ENCODE assay signal across 8 mouse cellular contexts in the genomic region with DNA sequence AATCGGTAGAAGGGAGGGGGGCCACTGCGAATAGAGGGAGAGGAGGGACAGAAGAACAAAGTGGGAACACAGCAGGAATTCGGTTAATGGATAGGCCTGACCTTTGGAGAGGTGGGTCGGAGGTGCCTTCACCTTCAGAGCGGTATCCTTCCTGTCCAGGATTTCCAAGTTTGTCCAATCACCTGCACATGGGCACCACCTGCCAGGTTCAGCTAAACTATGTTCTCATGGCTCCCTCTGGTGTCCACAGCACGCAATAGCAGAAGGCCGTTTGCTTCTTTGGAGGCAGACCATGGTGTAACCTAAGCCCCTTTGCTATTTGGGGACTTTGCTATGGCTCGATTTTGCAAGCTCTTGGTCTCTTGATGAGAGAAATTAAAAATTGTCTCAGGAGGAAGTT.
DNase-seq lines count a peak whose midpoint lies in the region; ATAC-seq and TF ChIP-seq lines count a peak whose summit lies in the region.

No protein-coding gene starts in this region.

- peak; percentile 95 for TF ChIP-seq CTCF in hindbrain, postnatal 0 days (IDR thresholded peaks at IDR 0.05; ENCODE audit: low read depth)
- peak; percentile 97 for TF ChIP-seq CTCF in midbrain, postnatal 0 days (IDR thresholded peaks at IDR 0.05)

- H3K4me1 ChIP-seq in hindbrain, postnatal 0 days (ENCODE audit: insufficient read depth, low read length) = no peaks in the 10 kb centered on the region
- no peaks in the 10 kb centered on the region for H3K4me1 ChIP-seq in midbrain, postnatal 0 days (ENCODE audit: insufficient read depth, low read length)

- no peak overlapping the region for H3K9ac ChIP-seq in hindbrain, postnatal 0 days (replicated peaks; ENCODE audit: low read length)
- no peak overlapping the region for H3K9ac ChIP-seq in midbrain, postnatal 0 days (replicated peaks; ENCODE audit: low read length, poor library complexity, severe bottlenecking)

- no peak overlapping the region for H3K4me2 ChIP-seq in hindbrain, postnatal 0 days (ENCODE audit: low read depth, low read length)
- no peak overlapping the region for H3K4me2 ChIP-seq in midbrain, postnatal 0 days (ENCODE audit: low read depth, low read length, poor library complexity, severe bottlenecking)

- H3K4me3 ChIP-seq in hindbrain, postnatal 0 days (ENCODE audit: low read length) = no peak overlapping the region
- no peak overlapping the region for H3K4me3 ChIP-seq in midbrain, postnatal 0 days (ENCODE audit: low read depth, low read length)

- peak; percentile 52 for ATAC-seq in hindbrain, postnatal 0 days
- ATAC-seq in midbrain, postnatal 0 days (ENCODE audit: low FRiP score) = no peak

- H3K36me3 ChIP-seq in hindbrain, postnatal 0 days (ENCODE audit: insufficient read depth, low read length) = no peaks in the 10 kb centered on the region
- H3K36me3 ChIP-seq in midbrain, postnatal 0 days (ENCODE audit: insufficient read depth, low read length) = no peaks in the 10 kb centered on the region

- H3K27me3 ChIP-seq in hindbrain, postnatal 0 days (ENCODE audit: insufficient read depth, low read length) = no peaks in the 10 kb centered on the region
- H3K27me3 ChIP-seq in midbrain, postnatal 0 days (ENCODE audit: insufficient read depth, low read length) = no peaks in the 10 kb centered on the region

- 29% methylated on average over 8 of the region's 8 CpGs for WGBS in hindbrain, postnatal 0 days
- WGBS in midbrain, postnatal 0 days = 31% methylated on average over 8 of the region's 8 CpGs

- DNase-seq in heart, postnatal 10 days = peak; percentile 50 to 74
- no peak for DNase-seq in heart, adult 11 months
- DNase-seq in adrenal gland, postnatal 10 days = peak; percentile 72
- peak; percentile 81 for DNase-seq in embryo, embryonic 11 days
- DNase-seq in hindbrain, postnatal 0 days (ENCODE audit: low spot score) = peak; percentile 87
- peak; percentile 44 to 48 for DNase-seq in left cerebral cortex, postnatal 10 days (ENCODE audit: extremely low spot score in 1 of 2, low spot score in 2 of 2)
- peak; percentile 76 for DNase-seq in midbrain, postnatal 0 days (ENCODE audit: low spot score)
- peak; percentile 51 for DNase-seq in thymus, postnatal 4 days

- no peaks in the 10 kb centered on the region for H3K9me3 ChIP-seq in hindbrain, postnatal 0 days (ENCODE audit: low read length)
- H3K9me3 ChIP-seq in midbrain, postnatal 0 days (ENCODE audit: low read length) = no peaks in the 10 kb centered on the region

- H3K27ac ChIP-seq in hindbrain, postnatal 0 days = no peak overlapping the region
- H3K27ac ChIP-seq in midbrain, postnatal 0 days (ENCODE audit: low read depth, low read length) = no peak overlapping the region

- intact Hi-C loops in heart, postnatal 10 days (cut with DNase I) = loop anchor here (1.0 to 10.0 kb wide), 3 partner anchors 387 to 1155 kb away; no protein-coding TSS in a partner anchor
- intact Hi-C loops in left cerebral cortex, postnatal 10 days (cut with DNase I) = loop anchor here (1.0 kb wide), 1 partner anchor 568 kb away; no protein-coding TSS in a partner anchor
